Mouse (Mus musculus) CH12.LX (cell line): ENCODE data around the gene 1700125H20Rik. TPM values are rescaled to one million over a fixed set of nuclear protein-coding genes. Genes with fewer than 3 reads are reported as not detected.

Experiments used
- DNase-seq: peaks from one replicate; pipeline ENCODE4 v3.0.0-alpha.2; 2013; ENCODE audit errors: extremely low read depth
- H3K27ac ChIP-seq: 2 replicates; pipeline ENCODE4 v1.5.1; 2012; ENCODE audit warnings: low read depth, mild to moderate bottlenecking, control low read depth, moderate library complexity; ENCODE audit not compliant: insufficient read depth
- H3K27me3 ChIP-seq: replicated peaks from 2 replicates; pipeline ENCODE3; 2012; ENCODE audit warnings: inconsistent platforms
- H3K36me3 ChIP-seq, 2 experiments: replicated peaks in 1 of 2; 2 replicates each; pipeline versions ENCODE3 to v1.6.1; 2012; ENCODE audit warnings: inconsistent platforms in 1 of 2, low read length in 1 of 2, mild to moderate bottlenecking in 1 of 2, mixed read lengths in 1 of 2, moderate library complexity in 1 of 2; ENCODE audit not compliant: control insufficient read depth in 1 of 2, insufficient read depth in 1 of 2
- H3K4me1 ChIP-seq, 2 experiments: 2 replicates each; pipeline ENCODE4 v1.6.1; 2012; ENCODE audit warnings: inconsistent platforms in 1 of 2, moderate library complexity in 1 of 2; ENCODE audit not compliant: insufficient read depth in 2 of 2, control insufficient read depth in 1 of 2
- H3K4me2 ChIP-seq: 2 replicates; pipeline ENCODE4 v1.6.1; 2012; ENCODE audit warnings: low read depth, mild to moderate bottlenecking, control low read depth; ENCODE audit not compliant: poor library complexity, insufficient read depth, severe bottlenecking
- H3K4me3 ChIP-seq, 3 experiments: fragments of 150-350 bp in 1 of 3; sonication (generic) in 1 of 3; replicated peaks in 1 of 3; 2 replicates each; pipeline versions ENCODE3 to v1.5.1; 2011 to 2012; ENCODE audit warnings: low read depth in 2 of 3, low read length in 2 of 3, mild to moderate bottlenecking in 2 of 3, moderate library complexity in 2 of 3, control low read depth in 1 of 3, improper control_type of control experiment in 1 of 3, inconsistent platforms in 1 of 3, mixed read lengths in 1 of 3; ENCODE audit not compliant: poor library complexity in 1 of 3
- H3K79me2 ChIP-seq: replicated peaks from 2 replicates; pipeline ENCODE4 v1.6.1; 2012; ENCODE audit warnings: mild to moderate bottlenecking, moderate library complexity; ENCODE audit not compliant: control insufficient read depth, poor library complexity, insufficient read depth, severe bottlenecking; ENCODE audit errors: extremely low read depth
- H3K9ac ChIP-seq: 2 replicates; pipeline ENCODE4 v1.6.1; 2012; ENCODE audit warnings: low read depth, mild to moderate bottlenecking, control low read depth, moderate library complexity; ENCODE audit not compliant: insufficient read depth
- H3K9me3 ChIP-seq: replicated peaks from 2 replicates; pipeline ENCODE3; 2012; ENCODE audit warnings: low read length, inconsistent platforms, mixed read lengths
- BHLHE40 ChIP-seq: IDR thresholded peaks from 2 replicates; pipeline ENCODE4 v1.6.1; 2011; ENCODE audit warnings: mild to moderate bottlenecking, low read depth, low read length, improper control_type of control experiment
- CHD1 ChIP-seq: IDR thresholded peaks from 2 replicates; pipeline ENCODE4 v1.6.1; 2012; ENCODE audit warnings: low read depth, low read length, improper control_type of control experiment, inconsistent platforms
- ELF1 ChIP-seq: IDR thresholded peaks from 2 replicates; pipeline ENCODE4 v1.6.1; 2014; ENCODE audit warnings: low read depth, mild to moderate bottlenecking, inconsistent platforms, low read length, improper control_type of control experiment
- HCFC1 ChIP-seq: IDR thresholded peaks from 2 replicates; pipeline ENCODE4 v1.6.1; 2012; ENCODE audit warnings: low read depth, mild to moderate bottlenecking, inconsistent platforms, low read length, improper control_type of control experiment
- IRF4 ChIP-seq: IDR thresholded peaks from 2 replicates; pipeline ENCODE4 v1.6.1; 2014; ENCODE audit warnings: low read depth, mild to moderate bottlenecking, inconsistent platforms, low read length, improper control_type of control experiment
- JUND ChIP-seq: conservative IDR thresholded peaks from 2 replicates; pipeline ENCODE4 v1.6.1; 2011; ENCODE audit warnings: low read depth, low read length, improper control_type of control experiment
- KAT2A ChIP-seq: IDR thresholded peaks from 2 replicates; pipeline ENCODE4 v1.6.1; 2012; ENCODE audit warnings: low read length, improper control_type of control experiment, inconsistent platforms; ENCODE audit not compliant: insufficient replicate concordance
- MAFK ChIP-seq: IDR thresholded peaks from 2 replicates; pipeline ENCODE4 v1.6.1; 2011; ENCODE audit warnings: low read length, improper control_type of control experiment; ENCODE audit not compliant: insufficient replicate concordance
- MXI1 ChIP-seq: IDR thresholded peaks from 2 replicates; pipeline ENCODE4 v1.6.1; 2011; ENCODE audit warnings: mild to moderate bottlenecking, low read depth, low read length, improper control_type of control experiment
- PAX5 ChIP-seq: IDR thresholded peaks from 2 replicates; pipeline ENCODE4 v1.6.1; 2012; ENCODE audit warnings: low read length, inconsistent platforms, mixed read lengths
- RCOR1 ChIP-seq: conservative IDR thresholded peaks from 2 replicates; pipeline ENCODE4 v1.6.1; 2012; ENCODE audit warnings: low read depth, mild to moderate bottlenecking, inconsistent platforms, low read length, improper control_type of control experiment
- SIN3A ChIP-seq: IDR thresholded peaks from 2 replicates; pipeline ENCODE4 v1.6.1; 2012; ENCODE audit warnings: low read length, improper control_type of control experiment, inconsistent platforms
- SMC3 ChIP-seq: IDR thresholded peaks from 2 replicates; pipeline ENCODE4 v1.6.1; 2011; ENCODE audit warnings: low read depth, low read length, improper control_type of control experiment
- TBP ChIP-seq: conservative IDR thresholded peaks from 2 replicates; pipeline ENCODE4 v1.6.1; 2011; ENCODE audit warnings: low read depth, low read length, improper control_type of control experiment
- ZC3H11A ChIP-seq: IDR thresholded peaks from 2 replicates; pipeline ENCODE4 v1.6.1; 2012; ENCODE audit warnings: low read depth, mild to moderate bottlenecking, inconsistent platforms, low read length, improper control_type of control experiment
- ZKSCAN1 ChIP-seq: IDR thresholded peaks from 2 replicates; pipeline ENCODE4 v1.6.1; 2012; ENCODE audit warnings: low read depth, inconsistent platforms, low read length, improper control_type of control experiment, borderline replicate concordance
- ZMIZ1 ChIP-seq: IDR thresholded peaks from 2 replicates; pipeline ENCODE4 v1.6.1; 2012; ENCODE audit warnings: low read depth, mild to moderate bottlenecking, inconsistent platforms, low read length, improper control_type of control experiment
- dilution Hi-C: fragments of 300-500 bp; cut with MboI; formaldehyde crosslinking; loops from 2 replicates; pipeline ENCODE4 v1.14.3; 2020; ENCODE audit warnings: low sequenced_read_pairs; ENCODE audit not compliant: extremely low pct_unique_long_range_greater_than_20kb, extremely low pct_ligation_motif_present
- in situ Hi-C: fragments of 300-500 bp; cut with MboI; formaldehyde crosslinking; loops from 3 replicates; pipeline ENCODE4 v1.14.3; 2019; ENCODE audit warnings: low sequenced_read_pairs, low pct_ligation_motif_present, low pct_unique_long_range_greater_than_20kb, mixed read lengths
- polyA plus RNA-seq: library from polyadenylated mRNA; unstranded; fragments of >175 nt; gene quantifications from 2 replicates; pipeline ENCODE4 v1.2.1, GENCODE M21; 2012; ENCODE audit warnings: low read depth; ENCODE audit not compliant: insufficient read length
- total RNA-seq, 2 experiments: library from RNA; depleted of rRNA; stranded (reverse); fragments of 300-350 nt in 1 of 2; fragments of >200 nt in 1 of 2; gene quantifications; 2 replicates each; pipeline ENCODE4 v1.2.3; 2012 to 2014

1700125H20Rik gene
- total and polyA plus RNA-seq, 3 experiments = 0.17 TPM; not detected in 2

- no peak overlapping the region for H3K4me2 ChIP-seq
- H3K27ac ChIP-seq = no peak overlapping the region
- peaks cover 2 to 28% of the 10 kb centered on the region in 2 experiments; a peak in 3 of 4 replicates for H3K4me1 ChIP-seq
- TF ChIP-seq JUND = no peak
- TF ChIP-seq HCFC1 = no peak
- no peak for TF ChIP-seq PAX5
- TF ChIP-seq KAT2A = no peak
- H3K4me3 ChIP-seq = no peak overlapping the region
- no peak for DNase-seq
- H3K36me3 ChIP-seq = no peaks in the 10 kb centered on the region
- H3K27me3 ChIP-seq = peaks cover 2% of the 10 kb centered on the region
- dilution Hi-C loops = no loop called here
- H3K79me2 ChIP-seq = no peaks in the 10 kb centered on the region
- in situ Hi-C loops = loop anchor here (10.0 kb wide), 2 partner anchors 164 to 354 kb away; no protein-coding TSS in a partner anchor
- no peaks in the 10 kb centered on the region for H3K9me3 ChIP-seq
- H3K9ac ChIP-seq = no peak overlapping the region
Measured at GRCm38 (mm10) chr11:85170833-85171232, 629 bp downstream of the 1700125H20Rik start.

GRCm38 (mm10) chr11:85175941-85176340, 5.7 kb downstream of the 1700125H20Rik start:
- Histone ChIP-seq H3K9ac (no peak overlapping the region), H3K4me1 (peaks cover 4 to 14% of the 10 kb centered on the region in 2 experiments), H3K79me2 (no peaks in the 10 kb centered on the region), H3K36me3 (no peaks in the 10 kb centered on the region), H3K4me3 (no peak overlapping the region), H3K27ac (no peak overlapping the region), H3K4me2 (no peak overlapping the region), H3K9me3 (no peaks in the 10 kb centered on the region), H3K27me3 (no peaks in the 10 kb centered on the region)
- dilution Hi-C loops (no loop called here), in situ Hi-C loops (loop anchor here (5.0 to 10.0 kb wide), 3 partner anchors 159 to 349 kb away; partner anchors contain the start of gene Znhit3)
- TF ChIP-seq TBP (no peak), MXI1 (no peak), BHLHE40 (no peak), ZC3H11A (no peak), CHD1 (no peak), RCOR1 (no peak), MAFK (no peak), HCFC1 (no peak), ZKSCAN1 (no peak), IRF4 (no peak), ELF1 (no peak), SIN3A (no peak), JUND (no peak), SMC3 (no peak), KAT2A (no peak), ZMIZ1 (no peak)
- TF ChIP-seq, all 38 proteins: peak for 0
- DNase-seq = no peak
